Mouse (Mus musculus) spleen, embryonic (tissue): ENCODE data around the gene Fam163b.

ENCODE experiments used
- CTCF ChIA-PET: fragments of 350-600 bp; sonication (Branson Sonifier 250); formaldehyde crosslinking; loops from one replicate; lab custom pipeline; 2022; lab: Charles Lee

Gene Fam163b

DNA sequence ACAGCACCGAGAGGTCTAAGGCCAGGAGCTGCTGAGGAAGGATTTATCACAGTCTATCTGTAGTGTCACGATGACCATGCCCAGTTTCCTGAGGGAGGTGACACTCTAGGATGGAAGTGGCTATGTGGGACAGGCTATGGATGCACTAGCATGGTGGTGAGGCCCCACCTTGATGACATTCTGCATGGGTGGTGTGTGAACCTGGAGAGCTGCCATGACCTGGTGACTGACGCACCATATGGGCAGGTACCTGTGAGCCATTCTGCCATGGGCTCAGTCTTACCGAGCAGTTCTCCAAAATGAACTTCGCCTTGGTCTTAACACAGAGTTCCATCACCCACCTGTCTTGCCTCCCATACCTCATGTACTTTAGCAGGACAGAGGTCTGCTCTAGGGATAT is 54.7 kb downstream of the Fam163b start:
- CTCF ChIA-PET, result no interaction called here

DNA sequence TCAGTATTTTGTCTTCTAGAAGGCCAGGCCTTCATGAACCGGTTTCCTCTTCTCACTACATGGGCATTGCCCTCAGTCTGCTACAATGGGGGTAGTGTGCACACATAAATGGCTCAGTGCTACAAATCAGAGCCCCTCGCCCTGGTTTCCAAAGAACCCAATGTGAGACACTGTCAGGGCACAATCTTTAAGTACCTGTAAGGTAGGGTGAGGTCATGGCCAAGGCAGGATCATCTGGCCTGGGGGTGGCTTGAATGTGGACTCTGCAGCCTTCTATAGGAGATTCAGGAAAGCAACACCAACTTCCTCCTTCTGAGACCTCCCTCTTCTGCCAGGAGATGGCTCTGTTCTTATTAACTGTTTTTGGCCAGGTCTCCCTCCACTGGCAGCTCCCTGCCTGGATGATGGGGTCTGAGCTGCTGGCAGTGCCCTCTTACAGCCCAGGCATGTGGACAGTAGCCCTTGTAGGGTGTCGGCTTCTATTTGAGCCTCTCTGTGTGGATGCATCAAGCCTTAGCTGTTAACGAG is 55.7 kb downstream of the Fam163b start:
- CTCF ChIA-PET, result no interaction called here

DNA sequence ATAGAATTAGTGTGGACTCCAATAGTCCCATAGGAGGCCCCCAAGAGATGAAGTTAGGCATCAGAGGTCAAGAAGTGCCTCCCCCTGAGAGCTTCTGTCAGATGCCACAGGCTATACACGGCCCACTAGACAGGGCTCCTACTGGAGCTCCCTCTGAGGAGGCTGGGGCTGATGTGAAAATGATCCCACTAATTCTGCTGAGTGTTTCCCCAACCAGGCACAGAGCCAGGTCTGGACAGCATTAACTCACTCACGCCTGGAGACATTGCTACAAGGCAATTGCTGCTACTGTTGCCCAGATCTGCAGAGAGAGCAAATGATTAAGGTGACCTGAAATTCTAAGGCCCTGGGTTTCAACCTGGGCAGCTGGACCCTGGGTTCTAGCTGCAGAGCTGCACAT is 56.5 kb downstream of the Fam163b start:
- CTCF ChIA-PET, result no interaction called here

DNA sequence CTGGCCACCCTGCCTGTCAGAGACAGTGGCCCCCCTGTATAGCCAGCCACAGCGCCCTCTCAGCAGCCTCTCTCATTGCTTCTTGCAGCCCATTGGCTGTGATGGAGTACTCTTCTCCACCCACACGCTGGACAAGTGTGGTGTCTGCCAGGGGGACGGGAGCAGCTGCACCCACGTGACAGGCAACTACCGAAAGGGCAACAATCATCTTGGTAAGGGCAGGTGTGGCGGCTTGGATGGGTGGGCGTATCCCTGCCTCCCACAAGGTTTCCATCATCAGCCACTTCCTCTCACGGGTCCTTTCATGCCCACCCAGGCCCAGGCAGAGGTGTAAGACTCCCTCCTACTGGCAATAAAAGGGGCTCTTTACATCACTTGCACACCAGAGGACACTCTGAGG is 57.3 kb downstream of the Fam163b start:
- CTCF ChIA-PET, result no interaction called here

DNA sequence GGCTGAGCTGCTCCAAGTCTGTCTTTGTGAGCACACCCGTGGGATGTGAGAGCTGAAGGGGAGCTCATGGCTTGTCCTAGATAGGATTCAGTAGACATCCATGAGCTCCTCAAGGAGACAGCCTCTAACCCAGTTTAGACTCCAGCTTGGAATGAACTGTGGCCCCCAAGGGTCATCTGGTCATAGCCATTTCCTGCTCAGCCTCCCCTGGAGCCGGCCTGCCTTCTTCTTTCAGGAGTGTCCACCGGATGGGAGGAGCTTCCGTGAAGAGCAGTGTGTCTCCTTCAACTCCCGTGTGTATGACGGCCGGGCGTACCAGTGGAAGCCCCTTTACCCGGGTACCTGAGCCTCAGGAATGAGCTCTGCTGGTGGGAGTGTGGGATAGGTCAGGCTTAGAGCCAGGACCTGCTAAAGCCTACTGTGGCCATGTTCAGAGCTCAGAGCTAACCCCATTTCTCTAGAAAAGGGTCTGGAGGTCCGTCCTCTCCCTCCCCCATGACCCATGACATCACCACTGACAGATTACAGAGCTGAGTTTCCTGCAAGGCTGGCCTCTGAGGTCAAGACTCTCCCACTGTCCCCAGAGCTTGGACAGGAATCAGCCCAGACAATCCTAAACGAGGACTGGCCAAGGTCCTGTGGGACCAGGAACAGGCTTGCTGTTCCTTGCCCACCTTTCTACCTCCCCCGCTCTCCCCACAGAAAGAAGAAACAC is 58.4 kb downstream of the Fam163b start:
- CTCF ChIA-PET, result interaction anchor here (0.6 kb wide), 1 partner anchor 363 kb away, joined by 3 read pairs; no protein-coding TSS in a partner anchor

DNA sequence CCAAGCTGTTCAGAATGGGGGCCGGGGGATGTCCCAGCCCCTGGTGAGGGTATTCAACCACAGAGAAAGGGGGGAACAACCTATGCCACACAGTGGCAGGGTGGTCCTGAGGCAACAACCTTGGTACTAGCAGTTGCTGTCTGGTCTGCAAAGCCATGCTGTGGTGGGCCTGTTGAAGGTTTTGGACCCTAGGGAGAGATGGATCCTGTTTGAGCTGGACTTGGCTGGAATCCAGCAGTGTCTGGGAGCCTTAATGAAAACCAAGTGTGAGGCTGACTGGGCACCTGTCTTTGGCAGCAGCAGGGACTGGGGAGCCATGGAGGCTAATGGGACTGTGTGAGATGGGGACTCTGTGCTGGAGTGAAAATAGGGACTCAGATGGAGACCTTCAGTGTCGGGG is 62.6 kb downstream of the Fam163b start:
- CTCF ChIA-PET, result interaction anchor here (0.8 kb wide), 1 partner anchor 47 kb away, joined by 4 read pairs; no protein-coding TSS in a partner anchor

DNA sequence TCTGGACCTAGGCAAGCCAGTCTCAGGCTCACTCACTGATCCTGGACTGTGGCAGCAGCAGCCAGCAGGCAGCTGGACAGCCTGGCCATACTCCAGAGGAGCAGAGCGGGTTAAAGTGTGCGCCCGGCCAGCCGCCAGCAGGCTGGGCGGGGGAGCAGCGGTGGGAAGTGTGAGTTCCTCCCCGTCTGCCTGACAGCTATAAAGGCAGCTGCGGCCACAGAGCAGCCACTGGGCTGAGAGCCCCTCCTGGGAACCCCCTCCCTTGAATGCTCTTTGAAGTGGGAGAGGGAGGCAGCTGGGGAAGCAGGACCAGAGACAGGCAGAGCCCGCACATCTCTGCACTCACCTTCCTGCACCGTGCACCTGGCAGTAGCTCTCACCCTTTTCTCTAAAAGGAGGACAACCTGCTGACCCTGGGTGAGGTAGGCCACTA is 63.1 kb downstream of the Fam163b start, which contains the start of gene Adamtsl2:
TSS of gene Adamtsl2 (plus strand) at position 228 of the 433 bp plus-strand sequence.
- CTCF ChIA-PET, result interaction anchor here (0.8 kb wide), 1 partner anchor 48 kb away, joined by 4 read pairs; no protein-coding TSS in a partner anchor

DNA sequence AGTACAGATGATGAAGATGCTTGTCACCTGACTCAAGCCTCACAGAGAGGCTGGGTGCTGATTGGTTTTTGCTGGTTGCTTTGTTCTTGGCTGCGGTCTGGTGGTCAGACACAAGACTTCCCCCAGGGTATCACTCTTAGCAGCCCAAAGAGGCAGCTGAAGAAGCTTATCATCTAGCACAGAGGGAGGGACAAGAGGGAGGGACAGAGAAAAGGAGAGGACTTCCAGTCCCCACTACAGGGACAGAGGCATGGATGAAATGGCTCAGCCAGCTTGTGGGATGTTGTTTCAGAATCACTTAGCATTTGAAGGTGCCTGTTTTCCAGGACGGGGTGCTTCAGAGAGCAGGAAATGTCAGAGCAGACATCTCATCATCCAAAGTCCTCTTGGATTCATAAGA is 64.0 kb downstream of the Fam163b start:
- CTCF ChIA-PET, result no interaction called here

DNA sequence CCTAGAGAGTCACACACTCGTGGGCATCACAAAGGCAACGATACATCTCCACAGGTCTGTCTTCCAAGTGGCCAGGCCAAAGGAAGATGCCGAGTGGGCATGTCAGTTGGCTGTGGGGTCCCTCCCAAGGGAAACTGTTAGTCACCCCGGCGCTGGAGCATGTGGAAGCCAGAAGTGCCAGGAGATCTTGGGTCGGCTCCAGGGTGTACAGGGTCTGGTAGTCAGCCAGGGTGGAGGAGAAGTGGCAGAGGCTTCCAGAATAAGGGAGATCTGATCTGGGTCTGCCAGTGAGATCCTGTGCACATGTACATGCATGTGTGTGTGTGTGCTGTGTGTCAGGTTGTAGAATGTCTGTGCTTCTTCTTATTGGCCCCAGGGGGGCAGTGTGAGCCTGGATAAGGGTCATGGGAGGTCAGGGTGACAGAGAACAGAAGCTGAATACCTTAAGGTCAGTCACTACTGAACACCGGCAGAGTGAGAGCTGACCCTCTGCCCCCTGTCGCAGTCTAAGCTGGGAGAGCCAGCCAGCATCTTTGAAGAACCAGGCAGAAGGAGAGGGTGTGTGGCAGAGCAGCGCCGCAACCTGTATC is 64.5 kb downstream of the Fam163b start:
- CTCF ChIA-PET, result no interaction called here

DNA sequence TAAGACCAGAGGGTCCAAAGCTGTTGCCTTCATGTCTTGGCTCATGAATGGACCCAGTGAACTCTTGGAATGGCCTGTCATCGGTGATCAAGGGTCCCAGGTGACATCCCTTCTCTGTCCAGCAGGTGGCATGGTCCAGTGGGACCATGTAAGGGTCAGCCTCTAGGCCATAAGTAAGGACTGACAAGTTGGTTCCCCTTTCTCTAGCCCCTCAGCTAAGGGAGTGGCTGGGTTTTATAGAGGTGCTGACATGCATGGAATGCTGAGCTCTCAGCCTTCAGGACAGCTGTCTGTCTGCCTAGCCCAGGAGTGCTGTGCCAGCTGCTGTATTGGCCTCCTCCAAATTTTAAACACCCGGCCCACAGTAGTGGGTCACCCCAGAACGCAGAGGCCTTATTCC is 66.8 kb downstream of the Fam163b start:
- CTCF ChIA-PET, result interaction anchor here (1.3 kb wide), 1 partner anchor 161 kb away, joined by 6 read pairs; no protein-coding TSS in a partner anchor

DNA sequence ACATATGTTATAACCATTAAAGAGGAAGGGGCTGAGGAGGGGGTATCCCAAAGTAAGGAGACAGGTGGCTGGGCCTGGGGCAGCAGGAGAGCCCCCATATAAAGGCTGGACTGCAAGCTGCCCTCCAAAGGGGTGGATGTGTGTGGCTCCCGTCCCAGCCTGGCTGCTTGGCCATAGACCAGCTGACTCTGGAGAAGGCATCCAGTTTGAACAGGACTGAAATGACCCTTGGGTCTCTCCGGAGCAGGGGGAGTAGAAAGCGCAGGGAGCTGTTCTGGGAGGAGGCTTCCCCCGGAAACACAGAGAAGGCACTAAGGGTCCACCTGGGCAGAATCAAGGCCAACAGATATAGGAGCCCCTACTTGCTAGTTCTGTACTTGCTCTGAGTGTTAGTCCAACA is 67.5 kb downstream of the Fam163b start:
- CTCF ChIA-PET, result no interaction called here

DNA sequence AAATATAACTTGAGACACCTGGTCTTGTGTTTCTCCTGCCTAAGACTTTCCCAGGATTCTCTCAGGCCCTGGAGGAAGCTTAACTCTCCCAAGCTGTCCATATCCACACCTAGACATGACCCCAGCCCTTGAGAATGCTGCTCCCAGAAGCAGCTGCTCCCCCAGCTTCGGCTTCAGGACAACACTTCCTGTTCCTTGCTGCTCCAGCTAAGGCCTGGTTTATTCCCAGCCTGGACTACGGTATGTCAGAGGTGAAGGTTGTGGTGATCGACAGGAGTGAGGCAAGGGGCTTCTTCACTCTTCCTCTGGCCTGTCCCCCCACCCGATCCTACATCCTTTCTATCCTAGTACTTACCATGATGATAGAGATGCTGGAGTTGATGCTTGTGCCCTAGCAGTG is 68.9 kb downstream of the Fam163b start:
- CTCF ChIA-PET, result no interaction called here

DNA sequence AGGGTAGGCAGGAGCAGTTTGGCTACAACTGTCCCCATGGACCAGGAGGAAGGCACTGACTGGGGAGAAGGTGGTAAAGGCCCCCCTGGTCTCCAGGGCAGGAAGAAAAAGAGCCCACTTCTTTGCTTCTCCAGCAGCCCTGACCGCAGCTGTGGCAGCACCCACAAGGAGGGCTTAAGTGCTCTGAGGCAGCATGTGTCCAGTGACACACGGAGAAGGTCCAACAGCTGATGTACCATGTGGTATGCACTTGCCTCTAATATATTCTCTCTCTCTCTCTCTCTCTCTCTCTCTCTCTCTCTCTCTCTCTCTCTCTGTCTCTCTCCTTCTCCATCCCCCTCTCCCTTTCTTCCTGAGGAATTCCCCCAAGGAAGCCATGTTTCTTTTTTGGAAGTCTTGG is 70.3 kb downstream of the Fam163b start, which contains the start of gene Mymk:
TSS of gene Mymk (minus strand) at position 202 of the 400 bp plus-strand sequence.
- CTCF ChIA-PET, result no interaction called here

DNA sequence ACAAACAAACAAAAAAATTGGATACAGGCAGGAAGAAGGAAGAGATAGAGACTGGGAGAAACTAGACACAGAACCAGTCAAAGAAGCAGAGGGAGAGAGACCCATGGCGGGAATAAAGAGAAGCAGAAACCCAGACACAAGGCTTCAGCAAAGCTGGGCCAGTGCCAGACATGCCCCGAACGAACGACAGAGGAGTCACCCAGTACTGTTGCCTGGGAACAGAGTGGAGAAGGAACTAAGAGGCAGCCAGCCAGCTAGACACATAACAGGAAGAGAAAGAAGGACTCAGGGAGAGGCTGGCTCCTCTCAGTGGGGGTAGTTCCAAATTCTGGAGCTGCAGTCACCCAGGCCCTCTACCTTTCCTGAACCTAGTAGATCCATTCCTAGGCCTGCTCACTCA is 71.2 kb downstream of the Fam163b start:
- CTCF ChIA-PET, result no interaction called here

DNA sequence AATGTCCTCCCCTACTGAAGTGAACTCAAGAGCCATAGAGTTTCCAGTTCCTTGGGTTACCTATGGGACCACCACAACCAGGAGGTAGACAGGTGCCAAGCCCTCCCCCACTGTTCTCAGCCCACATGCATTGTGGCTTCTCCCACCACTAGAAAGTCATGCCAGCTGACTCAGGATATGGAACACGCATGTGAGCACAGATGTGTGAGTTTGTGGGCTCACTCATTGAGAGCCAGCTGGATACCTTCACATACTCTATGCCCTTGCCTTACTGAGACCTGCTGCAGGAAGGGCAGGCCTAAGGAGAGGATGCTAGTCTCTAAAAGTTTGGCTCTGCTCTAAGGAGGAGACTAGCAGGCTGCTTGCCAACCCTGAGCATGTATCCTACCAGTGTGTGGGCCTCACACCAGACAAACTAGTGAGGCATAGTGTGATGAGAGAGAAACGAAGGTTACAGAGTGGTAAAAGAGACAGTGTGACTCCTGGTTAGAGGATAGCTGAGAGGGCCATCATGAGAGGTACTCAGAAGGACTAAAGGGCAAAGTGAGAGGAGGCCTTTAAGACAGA is 72.0 kb downstream of the Fam163b start:
- CTCF ChIA-PET, result no interaction called here

DNA sequence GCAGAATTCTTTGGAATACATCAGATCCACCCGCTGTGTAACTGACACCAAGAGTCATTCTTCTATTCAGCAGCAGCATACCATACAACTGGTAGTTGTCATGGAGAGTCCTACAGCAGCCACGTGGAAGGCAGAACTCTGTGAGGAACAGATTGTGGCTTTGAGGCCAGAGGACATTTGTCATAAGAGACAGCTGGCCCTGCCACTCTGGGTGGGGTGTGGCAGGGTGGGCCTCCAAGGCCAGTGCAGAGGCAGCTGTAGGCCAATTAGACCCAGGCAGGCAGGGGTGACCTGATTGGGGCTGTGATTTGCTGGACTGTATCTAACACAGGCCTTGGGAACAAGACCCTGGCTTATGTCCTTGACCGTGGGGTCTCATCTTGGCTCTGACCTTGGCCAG is 72.6 kb downstream of the Fam163b start:
- CTCF ChIA-PET, result no interaction called here

DNA sequence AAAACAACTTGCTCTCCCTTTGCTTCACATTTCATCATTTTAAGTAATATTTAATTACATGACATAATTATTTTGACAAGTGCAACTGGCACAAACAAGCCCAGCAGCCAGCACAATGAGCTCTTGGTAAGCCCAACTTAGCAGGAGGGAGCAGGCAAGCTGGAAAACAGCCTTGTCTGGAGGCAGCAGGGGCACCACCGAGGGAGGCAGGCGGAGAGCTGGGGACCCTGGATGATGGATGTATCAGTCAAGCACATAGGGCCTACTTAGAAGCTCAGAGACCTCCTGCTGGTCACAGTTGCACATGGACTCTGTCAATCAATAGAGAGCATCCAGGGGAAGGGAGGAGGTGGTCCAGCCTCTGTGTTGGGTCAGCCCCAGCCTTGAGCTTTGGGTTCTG is 74.3 kb downstream of the Fam163b start:
- CTCF ChIA-PET, result interaction anchor here (1.1 kb wide), 1 partner anchor 144 kb away, joined by 3 read pairs; no protein-coding TSS in a partner anchor

DNA sequence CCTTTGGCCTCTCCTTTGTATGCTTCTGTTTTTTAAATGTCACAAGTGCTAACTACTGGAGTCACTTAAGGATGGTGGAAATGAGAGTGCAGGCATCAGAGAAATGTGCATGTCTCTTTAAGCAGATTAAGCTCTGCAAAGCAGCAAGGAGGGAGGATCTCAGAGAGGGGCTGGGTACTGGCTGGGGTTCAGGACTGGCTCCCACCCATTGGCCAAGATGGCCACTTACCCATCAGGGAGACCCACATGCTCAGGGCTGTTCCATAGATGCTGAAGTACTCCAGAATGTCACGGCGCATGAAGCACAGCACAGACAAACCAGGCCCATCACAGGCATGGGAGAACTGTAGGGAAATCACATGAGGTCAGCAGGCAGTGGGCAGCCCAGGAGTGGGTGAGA is 75.2 kb downstream of the Fam163b start:
- CTCF ChIA-PET, result no interaction called here
